Mouse (Mus musculus) gastrocnemius, adult 8-10 months (tissue): ENCODE data around the gene Fate1. TPM values are rescaled to one million over a fixed set of nuclear protein-coding genes. Genes with fewer than 3 reads are reported as not detected.
"Not testable (repeated sequence)": the region's sequence is repeated elsewhere in the genome, so short reads cannot be mapped to it uniquely, and the experiment has no call there.

Experiments
- DNase-seq, 2 experiments: peaks; one replicate each; pipeline ENCODE4 v3.0.0; 2022; ENCODE audit warnings: low spot score in 2 of 2
- total RNA-seq, 4 experiments: library from RNA; stranded (reverse); gene quantifications; 2 replicates each; pipeline ENCODE4 v1.2.4; 2022

The Fate1 gene
- not detected for total RNA-seq

DNA sequence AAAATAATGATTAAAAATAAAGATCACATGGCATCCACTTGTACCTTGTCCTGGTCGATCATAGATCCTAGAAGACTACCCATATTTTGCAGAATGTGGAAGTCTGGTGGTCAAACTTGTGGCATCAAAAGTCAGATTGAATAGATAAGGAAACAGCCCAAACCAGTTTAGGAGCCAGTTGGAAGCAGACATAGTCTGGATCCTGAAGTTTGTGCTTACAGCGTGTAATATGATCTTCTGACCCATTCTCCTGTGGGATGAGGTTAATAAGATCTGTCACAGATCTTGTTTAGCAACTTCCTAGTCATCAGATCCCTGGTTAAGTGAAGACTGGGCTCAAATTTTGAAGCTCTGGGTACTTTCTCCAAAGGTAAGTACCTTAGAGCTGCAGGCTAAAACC lies at the start of gene Fate1:
Gene Fate1, plus strand, starts transcription at position 301 of the 400 bp plus-strand sequence.
- DNase-seq = no peak

DNA sequence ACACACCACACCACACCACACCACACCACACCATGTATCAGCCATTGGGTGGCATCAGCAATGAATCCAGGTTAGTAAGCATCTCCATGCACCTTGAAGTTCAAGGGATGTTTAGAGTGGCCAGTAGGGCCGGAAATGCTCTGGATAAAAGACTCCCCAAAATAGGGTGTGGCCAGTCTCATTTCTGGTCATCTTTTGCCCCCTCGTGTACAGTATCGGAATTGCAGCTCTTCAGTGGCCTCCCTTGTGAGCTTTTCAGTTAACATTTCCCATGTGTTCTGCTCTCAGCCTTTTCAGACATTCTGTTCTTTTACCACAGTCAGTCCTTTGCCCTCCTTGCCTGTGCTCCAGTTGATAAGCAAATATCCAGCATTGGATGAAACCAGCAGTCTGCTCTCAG lies 26.2 kb upstream of the Fate1 start:
- DNase-seq = no peak

DNA sequence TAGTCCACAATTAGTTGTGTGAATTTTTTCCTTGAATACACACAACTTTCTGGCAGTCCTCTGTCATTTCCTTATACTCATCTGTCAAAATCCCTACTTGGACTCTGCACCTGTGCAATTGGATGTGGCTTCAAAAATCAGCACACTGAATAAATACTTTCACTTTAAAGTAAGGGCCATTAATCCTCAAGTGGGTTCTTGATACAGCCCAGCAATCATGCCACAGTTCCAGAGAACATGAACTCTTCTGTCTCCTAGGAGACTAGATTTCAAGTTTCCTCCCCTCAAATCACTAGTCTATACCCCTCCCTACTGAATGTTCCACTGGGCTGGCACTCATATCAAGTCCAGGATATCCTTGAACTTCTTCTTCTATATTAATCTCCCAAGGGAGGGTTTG lies 14.4 kb upstream of the Fate1 start:
- DNase-seq = no peak

DNA sequence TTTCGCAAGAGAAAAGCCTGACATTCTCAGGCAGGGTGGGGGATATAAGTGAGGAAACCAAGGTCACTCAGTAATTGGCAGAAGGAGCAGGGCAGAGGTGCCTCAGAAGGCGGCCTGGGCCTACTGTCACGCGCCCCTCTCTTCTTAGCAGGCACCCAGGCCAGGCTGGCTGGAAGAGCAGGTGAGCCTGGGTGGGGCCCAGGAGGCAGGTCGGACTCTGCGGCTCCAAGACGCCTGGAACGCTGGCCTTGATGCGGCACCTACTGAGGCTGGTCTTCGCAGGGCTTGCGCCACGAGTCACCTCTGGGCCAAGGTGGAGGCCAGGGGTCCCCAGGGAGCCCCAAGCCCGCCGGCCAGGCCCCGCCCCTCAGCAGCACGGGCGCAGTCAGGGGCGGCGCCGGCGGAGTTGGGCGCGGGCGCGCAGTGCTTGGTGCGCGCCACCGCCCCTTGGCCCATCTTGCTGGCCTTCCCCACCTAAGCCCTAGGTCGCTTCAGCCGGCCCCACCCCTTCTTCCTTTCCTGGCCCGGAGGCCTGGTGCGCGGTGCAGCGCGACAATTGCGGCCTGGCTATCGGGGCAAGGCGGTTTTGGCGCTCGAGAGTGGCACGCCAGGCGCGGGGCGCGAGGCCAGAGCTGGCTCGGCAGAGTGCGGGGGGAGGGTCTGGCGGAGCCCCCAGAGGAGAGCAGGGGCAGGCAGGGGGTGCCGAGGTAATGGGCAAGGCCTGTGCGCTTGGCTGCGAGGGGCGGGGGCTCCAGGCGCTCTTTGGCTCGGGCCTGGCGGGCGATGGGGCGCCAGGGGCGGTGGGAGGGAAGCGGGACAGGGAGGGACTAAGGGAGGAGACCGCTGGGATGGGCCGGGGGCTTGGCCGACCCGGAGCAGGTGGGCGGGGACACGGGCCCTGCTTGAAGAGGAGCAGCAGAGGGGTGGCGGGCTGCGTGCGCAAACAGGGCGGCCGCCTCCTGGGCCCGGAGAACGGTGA lies 10.4 kb upstream of the Fate1 start, which contains the start of gene Prrg3:
Gene Prrg3, plus strand, starts transcription at position 552 of the 979 bp plus-strand sequence.
- DNase-seq = peak; percentile 3 to 20

DNA sequence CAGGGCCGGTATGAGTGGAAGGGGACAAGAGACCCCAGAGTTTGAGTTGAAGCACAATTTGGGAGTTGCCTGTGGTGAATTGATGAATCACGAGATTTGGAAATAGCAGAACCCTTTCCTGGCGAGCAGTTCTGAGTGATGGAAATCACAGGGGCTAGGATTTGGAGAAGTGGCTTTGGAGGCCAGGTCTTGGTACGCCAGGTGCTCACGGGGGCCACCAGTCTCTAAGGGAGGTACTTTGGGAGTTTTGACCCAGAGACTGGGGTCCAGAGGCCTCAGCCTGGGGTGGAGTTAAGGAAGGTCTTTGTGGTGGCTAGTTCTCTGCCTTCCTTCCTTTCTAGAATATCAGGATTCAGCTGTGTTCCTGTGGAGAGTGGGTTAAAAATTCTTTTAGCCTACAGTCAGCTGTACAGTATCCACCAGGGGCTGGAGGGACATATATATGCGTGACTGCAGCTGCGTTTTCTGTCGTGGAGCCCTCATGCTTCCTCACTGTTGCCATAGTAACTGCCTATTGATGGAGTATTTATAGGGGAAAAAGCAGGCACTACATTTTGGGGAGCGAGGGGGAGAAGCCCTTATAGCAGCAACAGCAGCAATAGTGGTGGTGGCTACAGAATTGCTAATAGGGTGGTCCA lies 9.4 kb upstream of the Fate1 start:
- DNase-seq = no peak

DNA sequence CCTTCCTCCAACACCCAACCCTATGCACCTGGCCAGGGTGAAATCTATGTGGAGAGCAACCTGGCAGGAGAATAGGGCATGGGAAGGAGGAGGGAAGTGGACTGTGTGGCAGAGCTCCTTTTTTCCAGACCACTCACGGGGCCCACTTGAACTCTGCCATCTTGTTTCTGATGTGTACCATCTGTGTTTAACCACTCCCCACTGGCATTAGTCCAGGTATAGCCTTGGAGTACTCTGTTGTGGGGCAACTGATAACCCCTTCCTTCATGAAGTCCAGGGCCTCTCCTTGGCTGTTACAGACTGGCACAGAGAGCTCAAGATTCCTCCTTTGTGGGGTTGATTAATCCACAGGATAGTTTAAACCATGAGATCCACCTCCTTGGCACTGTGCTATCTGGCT lies 4.6 kb upstream of the Fate1 start:
- no peak for DNase-seq

DNA sequence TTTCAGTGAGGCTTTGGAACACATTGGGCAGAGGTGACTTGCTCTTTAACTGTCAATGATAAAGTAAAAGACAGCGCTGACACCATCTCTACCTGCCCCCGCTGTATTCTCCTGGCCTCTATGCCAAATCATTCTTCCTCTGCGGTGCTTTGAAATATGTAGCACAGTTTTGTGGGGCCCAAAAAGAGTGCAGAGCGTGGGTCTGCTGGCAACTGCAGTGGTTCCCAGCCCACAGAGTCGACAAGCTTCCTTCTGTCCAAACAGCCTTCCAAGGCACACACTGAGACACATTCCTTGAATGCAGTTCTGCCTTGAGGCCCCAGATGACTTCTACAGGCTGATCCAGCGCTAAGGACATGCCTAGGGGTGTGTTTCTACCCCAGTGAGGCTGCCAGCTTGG lies 4.0 kb upstream of the Fate1 start:
- no peak for DNase-seq

DNA sequence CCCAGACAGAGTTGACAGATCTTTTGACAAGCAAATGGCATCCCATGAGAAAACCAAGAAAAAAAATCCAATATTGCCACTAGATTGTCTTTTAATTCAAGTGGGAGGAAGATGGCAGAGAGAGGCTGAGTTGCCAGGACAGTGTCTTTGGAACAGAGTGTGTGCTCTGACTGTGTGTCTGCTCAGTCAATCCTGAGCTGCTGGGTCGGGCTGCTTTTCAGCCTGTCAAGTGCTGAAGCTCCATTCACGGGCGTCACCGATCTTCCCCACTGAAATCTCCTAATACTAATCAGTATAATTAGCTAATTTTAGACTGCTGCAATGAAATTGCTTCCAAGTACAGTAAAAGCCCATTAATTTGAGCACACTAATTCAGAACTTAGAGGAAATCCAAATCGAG lies 1.5 kb upstream of the Fate1 start:
- no peak for DNase-seq

DNA sequence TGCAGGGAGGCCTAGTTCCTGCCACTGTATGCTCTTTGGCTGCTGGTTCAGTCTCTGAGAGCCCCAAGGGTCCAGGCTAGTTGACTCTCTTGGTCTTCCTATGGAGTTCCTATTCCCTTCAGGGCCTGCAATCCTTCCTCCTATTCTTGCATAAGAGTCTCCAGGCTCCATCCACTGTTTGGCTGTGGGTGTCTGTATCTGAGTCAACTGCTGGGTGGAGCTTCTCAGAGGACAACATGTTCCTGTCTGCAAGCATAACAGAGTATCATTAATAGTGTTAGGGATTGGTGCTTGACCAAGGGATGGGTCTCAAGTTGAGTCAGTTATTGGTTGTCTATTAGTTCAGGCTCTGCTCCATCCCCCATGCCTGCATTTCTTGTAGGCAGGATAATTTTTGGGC lies 4.9 kb downstream of the Fate1 start:
- not testable (repeated sequence) for DNase-seq

DNA sequence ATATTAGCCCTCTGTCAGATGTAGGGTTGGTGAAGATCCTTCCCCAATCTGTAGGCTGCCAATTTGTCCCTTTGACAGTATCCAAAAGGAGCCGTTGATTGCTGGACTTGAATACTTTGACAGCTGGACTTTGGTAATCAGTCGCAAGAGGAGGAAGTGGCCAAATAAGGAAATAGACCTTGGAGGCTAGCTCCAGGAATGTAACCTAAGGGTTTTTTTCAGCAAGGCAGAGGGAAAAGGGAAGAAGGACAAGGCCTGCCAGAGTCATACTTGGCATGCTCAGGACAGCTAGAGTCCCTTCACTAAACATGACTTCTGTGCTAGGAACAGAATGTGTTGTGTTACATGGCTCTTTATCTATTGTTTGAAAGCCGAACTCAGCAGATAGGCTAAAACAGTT lies 7.7 kb downstream of the Fate1 start:
- DNase-seq = no peak

DNA sequence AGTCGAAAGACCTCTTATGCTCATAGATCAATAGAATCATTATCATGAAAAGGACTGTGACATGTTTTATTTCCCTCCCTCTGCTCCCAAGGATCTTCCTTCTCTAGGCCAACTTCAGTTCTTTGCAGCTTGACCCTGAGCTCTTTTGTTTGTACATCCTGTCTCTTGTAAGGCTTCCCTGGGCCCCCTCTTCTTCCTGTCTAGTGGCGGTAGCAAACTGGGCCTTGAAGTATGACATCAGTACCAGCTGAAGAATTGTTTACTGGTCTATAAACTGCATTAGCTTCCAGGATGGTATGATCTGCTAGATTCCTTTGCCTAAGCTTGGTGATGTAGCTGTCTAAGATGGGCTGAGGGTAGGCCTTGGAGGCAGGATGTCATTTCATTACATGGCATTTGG lies 8.5 kb downstream of the Fate1 start:
- no peak for DNase-seq

DNA sequence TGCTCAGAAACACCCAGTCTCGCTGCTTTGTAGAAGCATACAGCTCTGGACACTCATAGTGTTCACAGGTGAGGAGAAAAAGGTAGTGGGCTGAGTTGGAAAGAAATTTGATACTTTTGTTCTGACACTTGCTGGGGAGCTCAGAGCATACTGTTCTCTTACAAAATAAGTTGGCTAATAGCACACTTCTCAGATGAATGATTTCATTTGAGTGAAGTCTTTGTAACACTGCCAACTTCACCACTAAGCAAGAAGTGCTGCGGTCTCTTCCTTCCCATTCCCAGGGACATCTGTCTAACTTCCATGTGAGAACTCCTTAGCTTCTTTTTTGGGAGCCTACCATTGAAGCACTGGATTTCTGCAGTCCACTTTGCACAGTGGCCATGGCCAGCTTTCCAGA lies 10.4 kb downstream of the Fate1 start:
- DNase-seq = no peak

DNA sequence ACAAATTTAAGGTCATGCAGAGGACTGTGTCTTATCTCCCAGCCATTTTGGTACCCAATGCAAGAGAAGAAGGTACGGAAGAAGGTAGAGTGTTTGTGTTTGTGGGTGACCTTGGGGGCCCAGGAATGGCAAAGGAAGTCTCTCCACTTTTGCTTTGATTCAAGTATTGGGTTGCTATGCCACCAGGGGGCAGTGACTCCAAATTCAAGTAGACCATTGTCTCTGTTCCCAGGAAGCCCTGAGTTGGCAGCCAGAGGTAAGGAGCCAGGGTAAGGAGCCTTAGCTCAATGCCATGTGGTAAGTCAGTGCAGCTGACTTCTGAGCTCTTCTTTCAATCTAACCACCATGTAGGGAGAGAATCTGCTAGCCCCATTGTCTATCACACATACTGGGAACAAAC lies 11.0 kb downstream of the Fate1 start:
- DNase-seq = no peak

DNA sequence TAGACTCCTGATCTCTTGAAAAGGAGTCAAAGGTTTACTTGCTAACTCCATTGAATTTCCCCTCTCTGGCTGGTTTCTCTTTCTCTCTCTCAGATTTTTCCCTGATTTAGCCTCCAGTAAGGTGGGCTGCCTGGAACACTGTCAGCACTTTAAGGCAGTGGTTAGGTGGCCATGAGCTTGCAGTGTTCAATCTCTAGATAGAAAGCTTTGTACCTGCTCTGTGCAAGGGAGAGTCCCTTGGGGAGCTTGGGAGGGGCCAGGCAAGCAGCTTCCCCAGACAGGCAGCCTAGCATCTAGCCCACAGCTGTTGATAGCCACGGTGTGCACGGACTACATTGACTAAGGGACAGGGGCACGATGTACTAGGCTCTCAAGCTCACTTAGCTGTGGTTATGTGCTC lies 18.8 kb downstream of the Fate1 start, which contains the start of gene Cnga2:
Gene Cnga2, plus strand, starts transcription at position 301 of the 400 bp plus-strand sequence.
- no peak for DNase-seq

DNA sequence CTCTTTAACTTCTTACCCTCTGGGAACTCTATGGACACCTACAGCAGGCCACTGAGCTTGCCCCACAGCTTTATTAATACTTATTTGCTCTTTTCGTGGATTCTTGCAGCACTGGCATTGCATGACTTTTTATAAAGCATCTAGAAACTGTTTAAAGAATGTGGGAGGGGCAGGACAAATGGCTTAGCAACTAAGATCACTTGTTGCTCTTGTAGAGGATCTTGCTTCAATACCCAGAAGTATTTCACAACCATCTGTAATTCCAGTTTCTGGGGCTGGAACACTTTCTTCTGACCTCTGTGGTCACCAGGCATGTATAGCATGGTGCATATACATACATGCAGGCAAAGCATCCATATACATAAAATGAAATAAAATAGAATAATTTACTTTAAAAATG lies 23.2 kb downstream of the Fate1 start:
- no peak for DNase-seq

DNA sequence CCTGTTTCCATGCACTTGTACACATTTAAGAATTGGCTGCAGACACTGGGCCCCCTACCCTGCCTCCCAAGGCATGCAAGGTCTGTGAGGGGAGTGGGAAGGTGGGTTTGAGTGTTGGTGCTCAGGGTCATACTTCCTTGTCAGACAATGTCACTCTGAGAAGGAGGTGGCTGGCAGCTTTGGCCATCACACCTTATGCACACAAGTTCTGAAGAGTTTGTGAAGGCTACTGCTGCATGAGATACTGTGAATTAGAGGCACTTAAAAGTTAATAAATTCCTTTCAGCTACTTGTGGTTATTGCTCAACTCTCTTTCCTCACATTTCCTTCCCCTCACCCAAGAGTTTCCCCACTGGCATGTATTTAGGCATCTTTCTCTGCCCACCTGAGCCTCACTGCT lies 37.1 kb downstream of the Fate1 start:
- no peak for DNase-seq

DNA sequence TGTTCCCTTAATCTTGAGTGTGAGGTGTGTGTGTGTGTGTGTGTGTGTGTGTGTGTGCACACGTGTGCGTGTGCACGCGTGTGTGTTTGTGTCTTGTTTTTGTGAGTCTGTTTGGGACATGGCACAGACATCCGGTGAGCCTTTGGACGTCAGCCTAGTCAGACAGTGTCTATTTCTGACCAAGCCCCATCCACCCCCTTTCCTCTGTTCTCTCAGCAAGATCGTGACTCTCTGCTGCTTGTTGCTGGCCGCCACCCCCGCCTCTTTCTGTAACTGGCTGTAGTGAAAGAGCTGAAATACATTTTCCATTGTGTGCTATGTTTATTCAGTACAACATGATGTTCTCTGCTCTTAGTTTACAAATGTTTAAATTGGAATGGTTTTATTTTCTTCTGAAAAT lies 39.5 kb downstream of the Fate1 start:
- DNase-seq = no peak

DNA sequence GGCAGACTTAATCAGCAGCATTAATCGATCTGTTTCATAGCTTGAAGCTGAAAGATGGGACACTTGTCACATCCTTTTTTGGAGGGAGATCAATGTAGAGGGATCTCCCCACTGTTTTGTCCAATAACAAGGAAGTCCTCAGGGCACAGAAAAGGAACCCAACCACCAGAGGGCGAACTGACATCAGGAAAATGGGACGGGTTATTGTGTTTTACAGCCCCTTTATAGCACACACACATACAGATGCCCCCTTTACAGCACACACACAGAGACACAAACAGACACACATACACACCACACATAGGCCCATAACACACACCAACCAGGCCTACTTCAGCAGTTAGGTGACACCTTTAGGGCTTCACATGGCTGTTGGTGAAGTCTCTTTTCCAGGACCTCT lies 40.0 kb downstream of the Fate1 start:
- DNase-seq = peak in 1 of 2 experiments; percentile 5

DNA sequence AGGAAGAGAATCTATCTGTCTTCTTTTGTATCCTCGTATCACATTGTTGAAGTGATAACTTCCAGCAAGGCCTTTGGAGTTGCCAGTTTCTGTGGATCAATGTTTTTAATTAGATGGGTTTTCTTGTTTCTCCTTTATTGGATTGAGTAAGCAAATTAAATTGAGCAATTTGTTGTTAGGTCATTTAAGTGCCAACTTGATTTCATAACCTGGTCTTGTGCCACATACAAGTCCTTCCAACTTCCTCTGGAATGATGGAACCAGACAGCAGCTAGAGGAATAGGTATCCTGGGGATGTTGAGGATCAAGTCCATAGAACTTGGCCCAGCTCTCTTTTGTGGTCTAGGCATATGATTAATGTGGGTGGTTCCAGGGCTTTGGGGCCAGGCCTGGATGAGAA lies 49.5 kb downstream of the Fate1 start:
- no peak for DNase-seq

DNA sequence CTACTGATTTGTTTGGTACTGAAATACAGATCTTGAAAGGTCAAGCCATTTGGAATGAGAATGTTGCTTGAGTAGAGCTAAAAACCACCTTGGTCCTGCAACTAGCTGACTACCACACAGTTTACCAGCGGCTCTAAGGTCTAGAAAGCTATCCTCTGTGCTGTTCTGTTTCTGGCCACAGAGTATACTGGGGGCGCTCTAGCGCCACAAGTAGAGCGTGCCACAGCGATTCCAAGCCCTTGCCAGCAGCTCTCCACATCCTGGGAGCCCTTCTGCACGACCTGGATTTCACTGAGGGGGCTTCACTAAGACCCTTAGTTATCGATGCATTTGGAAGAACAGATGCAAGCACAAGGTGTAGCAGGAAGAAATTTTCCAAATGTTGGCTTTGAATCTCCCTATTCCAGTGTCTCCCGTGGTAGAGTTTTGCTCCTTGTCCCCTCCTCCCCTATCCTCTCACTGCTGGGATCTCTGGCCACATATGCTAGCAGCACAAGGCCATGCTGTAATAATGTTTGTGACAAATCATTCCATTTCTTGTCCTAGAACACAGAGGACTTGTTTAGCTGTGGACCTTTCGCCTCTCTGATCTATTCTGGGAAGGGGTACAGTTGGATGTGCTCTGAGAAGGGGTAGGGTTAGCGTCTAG lies 50.1 kb downstream of the Fate1 start:
- DNase-seq = no peak

DNA sequence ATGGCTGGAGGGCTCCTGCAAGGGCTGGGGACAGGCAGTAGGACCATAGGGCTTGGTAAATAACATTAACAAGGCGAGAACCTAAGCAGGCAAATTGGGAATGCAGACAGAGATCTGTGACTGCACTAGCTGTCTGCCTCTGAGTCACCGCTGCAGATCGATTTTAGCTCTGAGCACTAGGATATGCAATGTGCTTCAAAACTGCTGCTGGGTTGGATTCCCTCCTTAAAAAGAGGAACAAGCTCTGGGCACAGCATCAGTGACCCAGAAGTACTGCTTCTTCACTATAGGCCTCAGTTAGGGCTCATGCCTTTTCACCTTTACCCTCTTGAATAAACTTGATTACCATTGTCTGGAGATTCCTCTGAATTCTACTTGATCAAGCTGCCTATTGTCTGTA lies 50.8 kb downstream of the Fate1 start:
- DNase-seq = no peak
